Mouse (Mus musculus) limb, embryonic 12.5 days (tissue): ENCODE measurements around the gene Fam71f2. TPM values are rescaled to one million over a fixed set of nuclear protein-coding genes. Genes with fewer than 3 reads are reported as not detected.

Source experiments
- ATAC-seq: fragments of 200-750 bp; cut with Nextera tagmentation; 2 replicates; pipeline ENCODE4 v1.8.0; 2017; ENCODE audit warnings: low read depth, moderate TSS enrichment; ENCODE audit not compliant: insufficient number of reproducible peaks, insufficient read depth, low FRiP score, low TSS enrichment
- H3K27ac ChIP-seq: fragments of 300-500 bp; sonication (generic); 2 replicates; pipeline ENCODE4 v1.5.1; 2016; ENCODE audit warnings: mild to moderate bottlenecking, moderate library complexity
- H3K27me3 ChIP-seq: fragments of 300-500 bp; sonication (generic); 2 replicates; pipeline ENCODE4 v1.6.1; 2016; ENCODE audit warnings: mild to moderate bottlenecking, moderate library complexity
- H3K36me3 ChIP-seq: fragments of 300-500 bp; sonication (generic); 2 replicates; pipeline ENCODE4 v1.6.1; 2016; ENCODE audit warnings: mild to moderate bottlenecking, moderate library complexity
- H3K4me1 ChIP-seq: fragments of 300-500 bp; sonication (generic); replicated peaks from 2 replicates; pipeline ENCODE4 v1.6.1; 2016
- H3K4me2 ChIP-seq: fragments of 300-500 bp; sonication (generic); 2 replicates; pipeline ENCODE4 v1.6.1; 2016; ENCODE audit warnings: mild to moderate bottlenecking, moderate library complexity
- H3K4me3 ChIP-seq: fragments of 300-500 bp; sonication (generic); replicated peaks from 2 replicates; pipeline ENCODE4 v1.5.1; 2016; ENCODE audit warnings: mild to moderate bottlenecking
- H3K9ac ChIP-seq: fragments of 300-500 bp; sonication (generic); replicated peaks from 2 replicates; pipeline ENCODE4 v1.6.1; 2016; ENCODE audit warnings: mild to moderate bottlenecking, moderate library complexity
- H3K9me3 ChIP-seq: fragments of 300-500 bp; sonication (generic); 2 replicates; pipeline ENCODE4 v1.6.1; 2016; ENCODE audit warnings: mild to moderate bottlenecking, moderate library complexity
- WGBS: fragments of 180-500 bp; shearing (Covaris S2); methylation state at CpG from one replicate; pipeline ENCODE4 v1.1.7; 2016; 5-methylcytosine and 5-hydroxymethylcytosine counted together
- polyA plus RNA-seq: library from polyadenylated mRNA; unstranded; fragments of >200 nt; fragmentation: Nextera tagmentation; extraction: Ambion mirVana; gene quantifications from 2 replicates; pipeline ENCODE4 v1.2.1, GENCODE M21; 2016

The Fam71f2 gene
- polyA plus RNA-seq, 1 experiment from 2014 or later, result 0.29 TPM

GRCm38 (mm10) chr6:29313690-29314202, 34.4 kb downstream of the Fam71f2 start:
- Histone ChIP-seq H3K27ac (no peak overlapping the region), H3K27me3 (no peaks in the 10 kb centered on the region), H3K36me3 (no peaks in the 10 kb centered on the region), H3K4me2 (no peak overlapping the region), H3K9me3 (no peaks in the 10 kb centered on the region), H3K4me3 (no peak overlapping the region), H3K4me1 (no peaks in the 10 kb centered on the region), H3K9ac (no peak overlapping the region)
- 68% methylated on average over 14 of the region's 14 CpGs for WGBS
- ATAC-seq, result no peak

GRCm38 (mm10) chr6:29317286-29317685, 37.9 kb downstream of the Fam71f2 start:
- no peak for ATAC-seq
- Histone ChIP-seq H3K4me3 (no peak overlapping the region), H3K27me3 (no peaks in the 10 kb centered on the region), H3K36me3 (no peaks in the 10 kb centered on the region), H3K4me2 (no peak overlapping the region), H3K9me3 (no peaks in the 10 kb centered on the region), H3K4me1 (no peaks in the 10 kb centered on the region), H3K9ac (no peak overlapping the region), H3K27ac (no peak overlapping the region)
- WGBS, result 71% methylated on average over 2 of the region's 2 CpGs

- 65% methylated on average over 3 of the region's 3 CpGs for WGBS
- Histone ChIP-seq H3K9me3 (no peaks in the 10 kb centered on the region), H3K4me3 (no peak overlapping the region), H3K9ac (no peak overlapping the region), H3K4me2 (no peak overlapping the region), H3K27ac (no peak overlapping the region), H3K36me3 (no peaks in the 10 kb centered on the region), H3K27me3 (no peaks in the 10 kb centered on the region), H3K4me1 (no peaks in the 10 kb centered on the region)
- no peak for ATAC-seq
These were observed 38.5 kb downstream of the Fam71f2 start for GRCm38 (mm10) chr6:29317941-29318340.

DNA sequence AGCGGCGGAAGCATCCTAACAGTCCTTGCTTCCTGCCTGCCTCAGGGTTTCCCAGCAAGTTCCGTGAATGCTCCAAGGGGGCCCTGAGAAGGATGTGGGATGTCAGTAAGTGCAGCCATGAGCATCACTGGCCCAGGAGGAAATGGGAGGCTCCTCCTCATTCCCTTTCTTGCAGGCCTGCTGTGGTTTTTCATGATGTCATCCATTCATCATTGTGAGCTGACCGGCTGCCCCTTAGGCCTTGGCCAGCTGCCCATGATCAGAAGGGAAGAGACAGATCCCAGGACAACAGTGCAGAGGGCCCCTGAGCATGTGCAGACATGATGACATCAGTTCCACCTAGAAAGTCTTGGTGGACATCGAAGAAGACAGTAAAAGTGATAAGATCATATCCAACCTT, 39.5 kb downstream of the Fam71f2 start, which contains the start of gene Fam71f1:
Gene Fam71f1 (plus strand): TSS at position 262 of the 400 bp plus-strand sequence.
- Histone ChIP-seq H3K9me3 (0 out of 2 replicates have a peak, but pooled peaks cover 3% of the 10 kb centered on the region), H3K27me3 (no peaks in the 10 kb centered on the region), H3K27ac (no peak within 1 kb of the TSS), H3K4me3 (no peak within 1 kb of the TSS), H3K4me2 (no peak within 1 kb of the TSS), H3K9ac (no peak within 1 kb of the TSS), H3K4me1 (no peaks in the 10 kb centered on the region), H3K36me3 (no peaks in the 10 kb centered on the region)
- no peak for ATAC-seq
- 74% methylated on average over 5 of the region's 5 CpGs for WGBS

GRCm38 (mm10) chr6:29321586-29321985, 42.2 kb downstream of the Fam71f2 start:
- Histone ChIP-seq H3K4me1 (no peaks in the 10 kb centered on the region), H3K4me2 (no peak overlapping the region), H3K9me3 (0 out of 2 replicates have a peak, but pooled peaks cover 3% of the 10 kb centered on the region), H3K4me3 (no peak overlapping the region), H3K9ac (no peak overlapping the region), H3K36me3 (no peaks in the 10 kb centered on the region), H3K27ac (no peak overlapping the region), H3K27me3 (no peaks in the 10 kb centered on the region)
- 67% methylated on average over 6 of the region's 6 CpGs for WGBS
- ATAC-seq, result no peak

DNA sequence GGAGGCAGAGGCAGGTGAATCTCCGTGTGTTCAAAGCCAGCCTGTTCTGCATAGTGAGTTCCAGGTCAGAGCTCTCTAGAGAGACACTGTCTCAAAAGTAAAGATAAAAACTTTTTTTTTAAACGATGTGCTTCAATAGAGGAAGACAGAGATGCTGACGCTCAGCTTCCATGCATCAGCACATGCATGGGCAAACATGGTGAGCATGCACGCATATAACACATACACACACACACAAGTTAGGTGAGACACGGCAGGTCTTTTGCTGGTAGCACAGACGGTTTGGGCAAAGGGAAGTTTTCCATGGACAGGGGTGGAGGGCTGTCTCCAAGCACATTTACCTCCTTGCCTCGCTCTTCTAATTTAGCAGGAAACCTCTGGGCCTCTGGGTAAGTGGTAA, 42.8 kb downstream of the Fam71f2 start:
- H3K27ac ChIP-seq, result no peak overlapping the region
- WGBS, result 90% methylated on average over 7 of the region's 7 CpGs
- H3K27me3 ChIP-seq, result no peaks in the 10 kb centered on the region
- 0 out of 2 replicates have a peak, but pooled peaks cover 3% of the 10 kb centered on the region for H3K9me3 ChIP-seq
- H3K36me3 ChIP-seq, result no peaks in the 10 kb centered on the region
- H3K4me2 ChIP-seq, result no peak overlapping the region
- H3K9ac ChIP-seq, result no peak overlapping the region
- H3K4me3 ChIP-seq, result no peak overlapping the region
- ATAC-seq, result no peak
- no peaks in the 10 kb centered on the region for H3K4me1 ChIP-seq

DNA sequence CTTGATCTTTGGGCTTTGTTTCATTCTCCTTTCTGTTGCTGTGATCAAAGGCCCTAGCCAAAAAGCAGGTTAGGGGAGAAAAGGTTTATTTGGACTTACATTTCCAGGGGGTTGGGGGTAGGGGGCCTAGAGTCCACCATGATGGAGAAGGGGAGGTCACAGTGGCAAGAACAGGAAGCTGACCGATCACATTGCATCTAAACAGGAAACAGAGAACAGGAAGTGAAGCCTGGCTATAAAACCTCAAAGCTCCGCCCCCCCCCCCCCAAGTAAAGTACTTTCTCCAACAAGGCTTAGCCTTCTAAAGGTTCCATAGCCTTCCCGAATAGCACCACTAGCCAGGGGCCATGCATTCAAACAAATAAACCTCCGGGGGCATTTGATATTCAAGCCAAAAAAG, 43.3 kb downstream of the Fam71f2 start:
- WGBS, result 85% methylated on average over 4 of the region's 4 CpGs
- no peak overlapping the region for H3K4me2 ChIP-seq
- no peaks in the 10 kb centered on the region for H3K4me1 ChIP-seq
- no peak overlapping the region for H3K4me3 ChIP-seq
- no peaks in the 10 kb centered on the region for H3K27me3 ChIP-seq
- 0 out of 2 replicates have a peak, but pooled peaks cover 3% of the 10 kb centered on the region for H3K9me3 ChIP-seq
- ATAC-seq, result no peak
- H3K36me3 ChIP-seq, result no peaks in the 10 kb centered on the region
- H3K27ac ChIP-seq, result no peak overlapping the region
- H3K9ac ChIP-seq, result no peak overlapping the region

DNA sequence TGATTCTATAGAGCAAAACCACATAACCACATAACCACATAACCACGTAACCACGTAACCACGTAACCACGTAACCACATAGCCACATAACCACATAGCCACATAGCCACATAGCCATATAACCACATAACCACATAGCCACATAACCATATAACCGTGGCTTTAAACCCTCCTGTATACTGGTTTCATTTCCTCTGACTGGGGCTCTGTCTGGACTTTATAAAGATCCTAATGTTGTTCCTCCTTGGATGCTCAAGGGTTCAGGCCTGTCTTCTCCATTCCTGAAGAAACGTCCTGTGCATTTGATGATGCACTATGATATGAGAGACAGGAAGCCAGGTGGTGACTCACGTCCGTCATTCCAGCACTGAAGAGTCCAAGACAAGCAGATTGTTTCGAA, 47.6 kb downstream of the Fam71f2 start:
- H3K4me1 ChIP-seq, result no peaks in the 10 kb centered on the region
- no peak overlapping the region for H3K4me3 ChIP-seq
- no peak overlapping the region for H3K27ac ChIP-seq
- H3K36me3 ChIP-seq, result no peaks in the 10 kb centered on the region
- no peak overlapping the region for H3K4me2 ChIP-seq
- WGBS, result 87% methylated on average over 9 of the region's 9 CpGs
- no peaks in the 10 kb centered on the region for H3K27me3 ChIP-seq
- H3K9me3 ChIP-seq, result 0 out of 2 replicates have a peak, but pooled peaks cover 3% of the 10 kb centered on the region
- ATAC-seq, result no peak
- no peak overlapping the region for H3K9ac ChIP-seq

DNA sequence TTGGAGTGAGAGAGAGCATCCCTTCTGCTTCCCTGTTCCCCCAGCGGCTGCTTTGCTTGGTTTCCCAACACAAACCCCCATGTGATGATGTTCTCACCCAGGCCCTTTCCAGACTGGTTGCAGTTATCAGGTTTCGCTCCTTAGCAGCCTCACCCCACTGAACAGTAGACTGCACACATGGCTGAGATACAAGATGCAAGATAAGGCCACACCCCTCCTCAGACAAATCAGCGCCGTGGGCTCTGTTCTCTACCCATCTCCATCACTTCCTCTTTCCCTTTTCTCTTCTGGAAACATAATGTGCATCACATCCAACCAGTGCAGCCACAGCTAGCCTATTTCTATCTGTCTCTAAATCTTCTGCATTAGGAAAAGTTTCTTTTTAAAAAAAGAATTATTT, 50.1 kb downstream of the Fam71f2 start:
- Histone ChIP-seq H3K9me3 (no peaks in the 10 kb centered on the region), H3K27me3 (no peaks in the 10 kb centered on the region; the same call in 1 of the 2 replicates)

More for the DNA sequence above, 50.1 kb downstream of the Fam71f2 start:
- Histone ChIP-seq H3K27ac (no peak overlapping the region), H3K4me2 (no peak overlapping the region), H3K4me3 (no peak overlapping the region), H3K9ac (no peak overlapping the region), H3K4me1 (no peaks in the 10 kb centered on the region), H3K36me3 (no peaks in the 10 kb centered on the region)
- ATAC-seq, result no peak
- 72% methylated on average over 4 of the region's 4 CpGs for WGBS

Other genes with a start within 250 kb of the Fam71f2 start
- gene Lep, start 219.4 kb upstream of the Fam71f2 start, polyA plus RNA-seq, result not detected in 2 replicates
- 54.0 and 59.5 TPM in 2 replicates for gene Rbm28, start 114.6 kb upstream of the Fam71f2 start, polyA plus RNA-seq
- gene Prrt4, start 100.0 kb upstream of the Fam71f2 start, polyA plus RNA-seq, result 1.1 and 1.6 TPM in 2 replicates
- 44.5 and 46.7 TPM in 2 replicates for gene Impdh1, start 63.2 kb upstream of the Fam71f2 start, polyA plus RNA-seq
- 41.5 and 48.4 TPM in 2 replicates for gene Hilpda, start 7.1 kb upstream of the Fam71f2 start, polyA plus RNA-seq
- gene Fam71f1, start 39.5 kb downstream of the Fam71f2 start, polyA plus RNA-seq, result not detected in 2 replicates
- gene Calu, start 68.5 kb downstream of the Fam71f2 start, polyA plus RNA-seq, result 293 and 320 TPM in 2 replicates
- gene Opn1sw, start 108.9 kb downstream of the Fam71f2 start, polyA plus RNA-seq, result 0.31 and 1.1 TPM in 2 replicates
- gene Ccdc136, start 116.7 kb downstream of the Fam71f2 start, polyA plus RNA-seq, result 31.8 and 40.1 TPM in 2 replicates
- gene Flnc, start 153.7 kb downstream of the Fam71f2 start, polyA plus RNA-seq, result 10.8 and 13.9 TPM in 2 replicates
- 208 and 216 TPM in 2 replicates for gene Atp6v1f, start 188.1 kb downstream of the Fam71f2 start, polyA plus RNA-seq
- 0.64 TPM in 1 of 2 replicates, not detected in the other for gene Atp6v1fnb, start 191.8 kb downstream of the Fam71f2 start, polyA plus RNA-seq
- gene Kcp, start 228.4 kb downstream of the Fam71f2 start, polyA plus RNA-seq, result 38.7 and 41.6 TPM in 2 replicates
- gene Irf5, start 247.0 kb downstream of the Fam71f2 start, polyA plus RNA-seq, result 1.7 and 2.2 TPM in 2 replicates